Mouse (Mus musculus) urinary bladder, adult 18-20 months (tissue): ENCODE data around the gene She.
"Not testable (repeated sequence)": the region's sequence is repeated elsewhere in the genome, so short reads cannot be mapped to it uniquely, and the experiment has no call there.

Source experiments
- DNase-seq, 2 experiments: peaks; one replicate each; pipeline ENCODE4 v3.0.0; 2022; ENCODE audit warnings: low spot score in 2 of 2, mixed read lengths in 2 of 2

She gene

DNA sequence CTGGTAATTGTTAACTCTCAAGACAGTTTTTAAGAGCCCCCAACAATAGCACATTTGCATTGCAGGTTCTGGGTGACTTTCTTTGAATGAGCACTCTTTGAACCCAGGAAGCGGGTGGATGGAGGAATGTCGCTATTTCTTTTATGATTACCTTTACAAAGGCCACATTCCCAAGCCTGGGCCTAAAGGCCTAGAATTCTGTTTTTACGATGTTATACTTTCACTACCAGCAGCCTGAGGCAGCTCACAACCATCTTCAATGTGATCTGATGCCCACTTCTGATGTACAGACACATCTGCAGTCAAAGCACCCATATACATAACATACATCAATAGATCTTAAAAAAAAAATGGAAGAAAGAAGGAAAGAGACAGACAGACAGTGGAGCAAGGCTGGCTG is 32.1 kb downstream of the She start:
- DNase-seq = not testable (repeated sequence)

DNA sequence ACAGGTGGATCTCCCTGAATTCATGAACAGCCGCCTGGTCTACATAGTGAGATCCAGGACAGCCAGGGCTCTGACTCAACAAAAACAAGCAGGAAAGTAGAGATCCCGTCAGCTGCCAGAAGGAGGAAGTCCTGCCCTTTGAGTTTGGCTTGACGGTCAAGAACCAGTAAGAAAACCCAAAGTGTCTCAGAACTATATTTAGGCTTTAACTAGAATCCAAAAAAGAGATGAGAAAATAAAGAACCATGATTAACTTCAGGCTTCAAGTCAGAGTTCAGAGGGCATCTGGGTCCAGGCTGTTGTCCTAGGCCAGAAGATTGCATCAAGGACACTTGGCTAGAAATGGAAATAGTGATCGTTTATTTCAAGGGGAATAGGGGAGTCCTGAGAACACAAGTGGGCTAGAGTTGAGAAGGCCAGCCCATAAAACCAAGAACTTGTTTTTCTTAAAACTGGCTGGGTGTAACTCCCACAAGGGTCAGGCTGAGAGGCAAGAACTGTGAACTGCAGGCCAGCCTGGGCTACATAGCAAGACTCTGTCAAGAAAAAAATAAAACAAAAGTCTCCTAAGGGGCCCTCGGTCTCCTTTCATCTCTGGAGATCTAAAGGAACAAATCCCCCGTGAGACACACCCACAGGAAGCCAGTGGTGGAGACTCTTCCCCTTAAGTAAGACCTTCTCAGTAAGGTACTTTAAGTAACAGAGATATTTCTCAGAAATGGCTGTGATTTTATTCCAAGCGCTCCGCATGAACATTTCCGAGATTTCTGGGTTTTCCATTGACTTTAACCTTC is 32.7 kb downstream of the She start:
- no peak for DNase-seq

DNA sequence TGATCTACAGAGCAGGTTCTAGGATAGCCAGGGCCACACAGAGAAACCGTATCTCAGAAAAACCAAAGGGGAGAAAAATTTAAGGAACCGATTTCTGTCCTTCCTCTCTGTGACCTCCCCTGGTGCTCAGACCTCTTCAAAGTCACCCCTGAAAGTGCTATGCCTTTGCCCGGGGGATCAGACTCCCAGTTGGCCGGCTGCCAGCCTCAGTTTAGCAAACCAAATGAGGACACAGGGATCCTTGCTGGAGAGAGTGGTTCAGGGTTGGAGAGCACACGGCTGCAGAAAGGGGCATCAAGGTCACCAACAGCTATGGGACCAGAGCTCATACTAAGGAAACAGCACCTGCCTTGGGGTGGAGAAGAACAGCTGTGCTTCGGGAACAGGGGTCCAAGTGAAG is 33.9 kb downstream of the She start:
- DNase-seq = no peak

DNA sequence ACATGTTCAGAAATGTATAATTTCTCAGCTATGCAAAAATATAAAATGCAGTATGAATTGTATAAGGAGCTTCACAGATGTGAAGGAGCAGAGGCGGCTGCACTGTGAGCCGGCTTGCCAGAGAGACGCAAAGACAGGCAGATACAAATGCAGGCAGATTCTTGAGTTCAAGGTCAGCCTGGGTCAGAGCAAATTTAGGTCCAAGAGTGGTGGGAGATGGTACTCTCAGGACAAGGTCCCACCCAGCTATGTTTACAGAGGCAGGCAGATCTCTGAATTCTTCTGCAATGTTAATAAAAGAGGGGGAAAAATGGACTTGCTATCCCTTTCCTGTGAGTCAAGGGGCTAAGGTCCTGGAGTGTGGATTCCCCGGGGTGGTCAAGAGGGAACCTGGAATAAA is 34.6 kb downstream of the She start:
- no peak for DNase-seq

DNA sequence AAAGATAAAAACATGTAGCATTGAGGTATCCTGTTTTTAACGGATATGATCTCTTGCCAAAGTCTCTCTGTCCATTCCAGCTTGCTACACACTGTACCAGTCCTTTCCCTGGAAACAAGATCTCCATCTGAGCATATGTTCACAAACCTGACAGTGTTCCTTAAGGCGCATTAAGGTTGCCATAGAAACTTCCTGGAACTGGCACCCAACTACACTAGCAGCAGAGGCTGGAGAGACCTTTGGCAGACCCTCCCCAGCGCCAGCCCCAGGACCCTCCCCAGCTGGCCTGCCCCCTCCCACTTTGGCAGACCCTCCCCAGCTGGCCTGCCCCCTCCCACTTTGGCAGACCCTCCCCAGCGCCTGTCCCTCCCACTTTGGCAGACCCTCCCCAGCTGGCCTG is 36.5 kb downstream of the She start:
- no peak for DNase-seq

DNA sequence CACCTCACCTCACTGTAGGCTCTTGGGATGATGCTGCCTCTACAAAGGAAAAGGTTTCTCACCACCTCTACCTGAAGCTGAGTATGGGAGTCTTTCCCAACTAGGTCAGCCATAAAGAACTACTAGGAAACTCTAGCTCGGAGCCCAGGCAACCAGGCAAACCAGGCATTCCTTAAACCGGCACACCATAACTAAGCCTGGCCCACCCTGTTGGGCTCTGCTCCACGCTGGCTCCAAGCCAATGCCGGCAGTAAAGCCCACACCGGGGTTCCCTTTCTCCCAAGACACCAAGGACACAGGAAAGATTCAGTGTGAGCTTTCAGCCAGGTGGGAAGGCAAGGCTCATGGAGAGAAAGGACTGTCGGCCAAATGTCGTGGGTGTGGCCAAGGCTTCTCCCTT is 37.2 kb downstream of the She start:
- DNase-seq = no peak

DNA sequence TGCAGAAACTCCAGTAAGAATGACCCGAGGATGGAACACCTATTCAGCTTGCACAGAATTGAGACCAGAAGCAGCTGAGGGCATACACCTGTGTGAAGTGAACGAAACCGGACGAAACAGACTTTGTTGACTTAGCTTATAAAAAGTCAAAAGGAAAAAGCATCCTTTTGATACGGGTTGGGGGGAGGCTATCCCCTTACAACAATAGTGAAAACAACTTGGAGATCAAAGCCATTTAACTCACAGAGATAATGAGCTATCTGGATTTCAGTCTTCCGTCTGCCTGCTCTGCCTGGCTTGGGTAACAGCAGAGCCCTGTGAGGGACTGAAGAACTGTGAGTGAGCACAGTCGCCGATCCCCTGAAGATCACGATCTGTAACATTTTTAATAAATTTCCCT is 37.8 kb downstream of the She start:
- DNase-seq = no peak

DNA sequence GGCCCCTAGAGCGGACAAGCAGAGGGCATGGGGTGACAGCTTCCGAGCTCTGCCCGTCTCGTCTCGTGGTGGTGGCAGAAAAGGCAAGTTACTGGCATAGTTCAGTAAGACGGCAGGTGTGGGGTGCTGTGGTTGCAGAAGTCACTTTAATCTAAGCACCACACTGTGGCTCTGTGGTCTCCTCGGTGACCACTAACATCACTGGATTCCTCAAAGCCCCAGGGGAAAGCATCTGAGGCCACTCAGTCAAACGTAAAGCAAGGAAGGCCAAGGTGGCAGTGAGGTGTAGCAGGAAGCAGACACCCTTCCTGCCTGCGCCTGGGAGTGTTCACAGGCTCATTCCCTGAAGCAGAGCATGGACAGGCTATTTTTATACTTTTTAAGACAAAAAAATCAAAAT is 38.4 kb downstream of the She start:
- no peak for DNase-seq

DNA sequence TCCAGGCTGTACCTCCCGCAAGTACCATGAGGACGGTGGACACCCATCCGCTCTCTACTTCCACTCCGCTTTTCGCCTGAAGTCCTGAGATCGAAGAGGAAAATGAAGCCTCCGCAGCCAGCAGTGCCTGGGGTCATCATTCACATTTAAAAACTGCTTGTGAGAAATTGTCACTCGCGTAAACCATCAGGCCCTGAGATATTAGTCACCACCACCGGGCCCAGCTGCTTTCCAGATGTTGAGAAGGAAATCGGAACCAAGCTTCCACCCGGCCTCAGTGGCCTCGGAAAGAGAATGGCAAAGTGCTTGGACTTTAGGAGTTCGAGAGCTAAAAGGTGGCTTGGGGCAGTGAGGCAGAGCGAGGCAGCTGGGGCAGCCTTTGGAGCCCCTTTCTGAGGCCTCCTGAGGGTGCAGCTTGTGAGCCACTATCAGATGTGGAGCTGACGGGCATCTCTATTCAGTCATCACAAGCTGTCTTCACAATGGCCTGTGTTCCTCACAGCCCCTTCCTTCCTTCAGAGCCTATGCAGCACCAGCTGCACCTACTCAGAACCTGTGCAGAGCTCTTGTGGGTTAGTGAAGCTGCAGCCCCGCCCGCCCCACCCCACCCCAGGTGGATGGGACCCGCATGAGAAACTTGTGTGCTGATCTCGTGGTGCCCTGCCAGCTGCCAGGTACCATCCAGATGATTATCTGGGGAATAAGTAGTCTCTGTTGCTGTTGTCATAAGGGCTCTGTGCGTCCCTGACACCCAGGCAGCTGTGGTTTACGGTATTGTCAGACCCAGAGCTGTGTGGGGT is 39.5 kb downstream of the She start:
- DNase-seq = no peak

DNA sequence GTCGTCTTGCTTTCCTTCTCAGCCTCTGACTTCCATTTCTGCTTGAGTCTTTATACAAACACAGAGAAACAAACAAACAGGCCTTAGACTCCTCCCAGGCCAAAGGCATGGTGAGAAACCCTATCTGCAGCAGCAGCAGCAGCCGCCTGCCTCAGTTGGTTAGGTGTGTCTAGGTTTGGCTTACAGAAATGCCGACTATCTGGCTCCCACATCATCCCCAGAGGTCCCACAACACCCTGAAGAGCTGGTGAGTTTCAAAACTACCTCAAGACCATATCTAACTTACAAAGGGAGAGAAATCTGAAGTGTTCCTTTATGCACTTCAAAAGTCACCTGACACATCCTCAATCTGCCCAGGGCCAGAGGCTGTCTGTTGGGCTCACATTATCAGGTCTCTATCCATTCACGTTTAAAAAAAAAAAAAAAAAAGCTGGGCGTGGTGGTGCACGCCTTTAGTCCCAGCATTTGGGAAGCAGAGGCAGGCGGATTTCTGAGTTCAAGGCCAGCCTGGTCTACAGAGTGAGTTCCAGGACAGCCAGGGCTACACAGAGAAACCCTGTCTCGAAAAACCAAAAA is 40.3 kb downstream of the She start:
- DNase-seq = no peak

DNA sequence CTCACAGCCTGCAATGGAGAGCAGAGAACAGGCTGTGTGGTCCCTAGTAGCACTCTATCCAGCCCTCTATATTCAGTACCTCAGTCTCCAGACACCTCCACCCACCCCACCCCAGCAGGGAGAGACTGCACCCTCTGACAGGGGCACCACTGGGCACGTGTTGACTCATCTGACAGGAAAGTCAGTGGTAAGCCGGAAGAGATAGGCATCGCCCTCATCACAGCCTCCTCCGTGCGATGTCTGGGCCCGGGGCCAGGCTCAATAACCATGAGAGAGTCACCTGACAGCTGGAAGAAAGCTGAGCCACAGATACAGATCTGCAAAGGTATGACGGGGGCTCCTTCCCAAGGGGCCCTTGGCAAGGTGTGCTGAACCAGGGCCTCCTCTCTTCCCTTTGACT is 41.0 kb downstream of the She start:
- DNase-seq = peak in 1 of 2 experiments; percentile 50

DNA sequence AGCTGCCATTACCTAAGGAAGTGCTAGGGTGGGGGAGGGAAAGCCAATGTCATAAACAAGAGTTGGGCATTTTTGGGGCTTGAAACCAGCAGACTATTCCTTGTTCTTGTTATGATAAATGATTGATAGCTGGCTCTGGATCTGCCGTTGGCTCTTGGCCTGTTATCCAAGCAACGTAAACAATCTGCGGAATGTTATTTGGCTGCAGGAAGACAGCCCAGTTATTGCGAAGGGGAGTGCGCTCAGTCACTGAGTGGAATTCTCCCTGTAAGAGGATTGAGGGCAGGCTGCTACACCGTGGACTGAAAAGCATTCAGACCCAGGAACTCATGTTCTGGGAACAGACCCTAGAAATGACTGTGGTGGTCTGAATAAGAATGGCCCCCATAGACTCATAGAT is 41.5 kb downstream of the She start:
- no peak for DNase-seq

DNA sequence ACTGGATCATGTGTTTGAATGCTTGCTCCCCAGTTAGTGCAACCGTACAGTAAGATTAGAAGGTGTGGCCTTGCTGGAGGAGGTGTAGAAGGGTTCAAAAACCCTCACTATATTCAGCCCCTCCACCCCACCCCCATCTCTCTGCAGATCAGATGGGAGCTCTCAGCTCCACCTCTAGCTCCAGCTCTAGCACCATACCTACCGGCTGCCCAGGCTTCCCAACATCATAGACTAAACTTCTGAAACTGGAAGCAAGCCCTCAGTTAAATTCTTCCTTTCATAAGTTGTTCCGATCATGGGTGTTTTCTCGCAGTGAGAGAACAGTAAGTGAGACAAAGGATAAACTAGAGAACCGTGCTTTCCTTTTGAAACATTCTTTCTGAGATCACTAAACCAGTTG is 42.9 kb downstream of the She start:
- no peak for DNase-seq

DNA sequence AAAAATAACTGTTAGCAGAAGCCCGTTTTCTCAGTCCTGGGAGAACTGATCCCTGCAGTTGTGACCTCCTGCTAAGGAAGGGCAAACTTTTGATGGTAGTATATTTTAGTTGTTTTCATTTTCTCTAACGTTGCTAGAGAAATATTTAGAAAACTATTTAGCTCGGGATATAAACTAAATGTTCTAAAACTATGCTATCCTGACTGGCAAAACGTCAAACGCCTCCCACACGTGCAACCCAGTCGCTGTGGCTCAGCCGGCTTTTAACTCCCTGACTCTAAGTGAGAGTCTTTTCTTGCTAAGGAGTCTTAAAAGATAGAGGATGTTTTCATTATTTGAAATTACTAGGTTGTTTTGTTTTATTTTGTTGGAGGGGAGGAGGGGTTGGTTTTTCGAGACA is 43.9 kb downstream of the She start:
- DNase-seq = no peak

DNA sequence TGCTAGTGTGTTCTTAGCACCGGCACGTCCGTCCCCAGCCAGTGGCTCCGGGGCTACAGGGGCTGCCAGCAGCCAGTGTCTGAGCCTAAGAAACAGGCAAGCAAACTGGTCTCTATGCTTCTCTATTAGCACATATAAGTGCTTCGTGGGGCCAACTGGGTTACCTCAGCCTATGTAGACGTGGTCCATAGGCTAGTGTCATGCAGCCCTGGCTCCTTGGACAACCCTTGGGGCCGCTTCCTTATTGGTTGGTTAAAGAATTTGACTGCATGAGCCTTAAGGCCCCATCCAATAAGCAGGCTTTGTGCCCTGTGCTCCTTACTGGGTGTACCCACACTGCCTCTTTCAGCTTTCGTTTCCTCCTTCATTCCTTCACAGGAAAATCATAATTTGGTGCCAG is 44.6 kb downstream of the She start:
- no peak for DNase-seq

DNA sequence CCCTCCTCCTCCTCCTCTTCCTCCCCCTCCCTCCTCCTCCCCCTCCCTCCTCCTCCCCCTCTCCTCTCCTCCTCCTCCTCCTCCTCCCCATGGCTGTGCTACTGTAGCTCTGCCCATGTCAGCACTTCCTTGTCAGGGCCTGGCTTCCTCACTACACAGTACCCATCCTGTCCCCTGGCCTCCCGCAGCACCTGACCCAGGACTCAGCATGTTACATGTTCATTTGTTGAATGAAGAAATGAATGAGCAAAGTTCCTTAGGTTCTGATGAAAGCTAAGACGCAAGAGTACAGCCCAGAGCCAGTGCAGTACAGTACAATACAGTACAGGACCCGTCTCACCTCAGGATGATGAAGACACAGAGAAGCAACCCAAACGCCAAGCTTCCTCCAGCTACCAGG is 45.3 kb downstream of the She start:
- DNase-seq = no peak

DNA sequence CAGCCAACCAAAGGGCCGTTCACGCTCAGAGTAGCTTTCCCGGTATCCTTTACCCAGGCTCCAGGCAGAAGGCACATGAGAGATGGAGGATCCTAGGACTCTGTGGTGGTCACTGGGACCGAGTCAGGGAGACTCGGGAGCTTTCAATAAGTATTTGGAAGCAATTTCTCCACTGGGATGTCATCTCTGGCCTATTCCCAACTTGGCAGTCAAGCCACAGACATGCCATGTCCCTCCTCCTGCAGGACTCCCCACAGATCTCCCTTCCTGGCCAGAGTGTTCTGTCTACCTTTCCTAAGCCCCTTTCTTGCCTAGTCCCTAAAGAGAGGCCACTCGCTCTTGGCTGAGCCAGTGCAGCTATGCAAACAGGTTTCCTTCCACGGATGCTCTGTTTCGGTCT is 46.0 kb downstream of the She start:
- DNase-seq = no peak

DNA sequence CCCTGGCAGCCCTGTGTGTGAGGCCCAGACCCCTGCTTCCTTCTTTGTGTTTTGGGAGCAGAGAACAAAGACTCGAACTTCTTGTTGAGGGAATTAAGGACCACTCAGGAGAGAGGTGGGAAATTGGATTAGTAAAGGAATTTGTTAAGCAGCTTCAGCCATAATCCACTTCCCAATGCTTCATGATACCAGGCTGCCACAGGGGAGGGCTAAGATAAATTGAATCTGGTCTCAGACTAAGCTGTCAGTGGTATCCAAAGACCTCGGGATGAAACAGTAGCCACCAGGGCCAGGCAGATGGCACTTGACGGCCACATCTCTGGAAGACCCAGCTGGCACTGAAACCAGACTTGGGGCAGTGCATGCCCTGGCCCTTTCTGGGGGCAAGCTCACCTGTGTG is 47.3 kb downstream of the She start:
- DNase-seq = no peak

DNA sequence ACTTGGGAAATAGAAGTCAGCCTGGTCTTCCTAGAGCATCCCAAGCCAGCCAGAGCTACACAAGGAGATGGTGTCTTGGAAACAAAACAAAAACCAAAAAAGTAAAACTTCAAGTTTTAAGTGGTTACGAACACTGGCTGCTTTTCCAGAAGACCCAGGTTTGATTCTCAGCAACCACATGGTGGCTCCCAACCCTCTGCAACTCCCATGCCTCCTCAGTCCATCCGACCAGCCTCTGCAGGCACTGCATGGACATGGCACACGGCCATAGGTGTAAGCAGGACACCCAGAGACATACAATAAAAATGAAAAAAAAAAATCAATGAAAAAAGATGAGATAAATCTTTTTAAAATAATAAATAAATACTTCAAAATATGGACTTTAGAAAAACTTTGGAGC is 48.2 kb downstream of the She start:
- DNase-seq = no peak

DNA sequence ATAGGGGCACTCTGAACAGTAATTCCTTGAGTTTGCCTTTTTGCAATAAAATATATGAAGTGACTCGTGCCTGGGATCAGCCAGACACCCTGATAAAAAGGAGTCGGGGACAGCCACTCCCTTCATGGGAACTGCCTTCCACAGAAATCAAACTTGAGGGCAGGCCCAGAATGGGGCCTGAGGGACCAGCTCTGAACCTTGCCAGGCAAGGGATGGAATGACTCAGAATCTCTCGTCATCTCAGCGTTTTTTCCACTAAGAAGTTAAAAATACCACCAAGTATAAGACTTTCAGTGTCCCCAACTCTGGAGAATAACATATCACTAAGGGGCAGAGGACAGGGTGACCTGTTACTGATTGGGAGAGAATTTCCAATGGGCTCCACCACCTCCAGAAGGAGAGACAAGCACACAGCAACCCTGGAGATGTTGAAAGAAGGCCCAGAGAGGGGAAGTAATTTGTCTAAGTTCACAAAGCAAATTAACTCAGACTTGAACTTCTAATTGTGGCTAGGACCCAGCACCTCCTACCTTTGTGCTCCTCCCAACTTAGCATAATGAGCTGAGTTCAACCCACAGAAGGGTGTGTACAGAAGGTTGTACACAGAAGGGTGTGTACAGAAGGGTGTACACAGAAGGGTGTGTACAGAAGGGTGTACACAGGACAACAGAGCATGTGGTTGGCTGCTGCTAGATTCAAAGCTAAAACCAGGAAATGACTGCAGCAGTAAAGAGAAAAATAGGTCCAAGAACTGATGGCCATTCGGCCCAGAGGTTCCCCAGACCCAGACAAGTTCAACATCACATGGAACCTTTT is 49.1 kb downstream of the She start:
- no peak for DNase-seq

DNA sequence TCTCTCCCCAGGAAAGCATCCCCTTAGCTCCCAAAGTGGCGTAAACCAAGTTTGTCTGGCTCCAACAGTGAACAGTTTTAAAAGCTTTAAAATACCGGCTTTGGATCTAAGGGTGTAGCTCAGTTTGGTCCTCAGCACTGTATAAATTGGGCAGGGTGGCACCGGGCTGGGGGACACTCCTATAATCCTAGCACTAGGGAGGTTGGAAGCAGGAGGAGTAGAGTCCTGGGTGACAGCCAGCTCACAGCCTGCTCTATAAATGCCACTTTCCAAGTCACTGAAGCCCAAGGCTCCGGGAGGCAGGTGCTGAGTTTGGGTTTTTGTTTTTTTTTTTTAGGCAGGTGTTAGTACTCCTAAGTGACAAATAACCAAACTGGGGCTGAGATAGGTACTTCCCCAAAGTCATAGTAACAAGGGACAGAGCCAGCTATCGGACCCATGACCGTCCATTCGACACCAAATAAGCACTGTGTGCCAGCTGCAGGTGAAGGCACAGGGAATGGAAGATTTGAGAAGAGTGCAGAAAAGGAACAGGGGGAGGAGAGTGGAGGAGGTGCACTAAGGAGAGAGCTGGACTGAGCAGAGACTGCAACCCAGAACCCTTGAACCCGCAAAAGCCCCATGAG is 51.5 kb downstream of the She start:
- DNase-seq = no peak

DNA sequence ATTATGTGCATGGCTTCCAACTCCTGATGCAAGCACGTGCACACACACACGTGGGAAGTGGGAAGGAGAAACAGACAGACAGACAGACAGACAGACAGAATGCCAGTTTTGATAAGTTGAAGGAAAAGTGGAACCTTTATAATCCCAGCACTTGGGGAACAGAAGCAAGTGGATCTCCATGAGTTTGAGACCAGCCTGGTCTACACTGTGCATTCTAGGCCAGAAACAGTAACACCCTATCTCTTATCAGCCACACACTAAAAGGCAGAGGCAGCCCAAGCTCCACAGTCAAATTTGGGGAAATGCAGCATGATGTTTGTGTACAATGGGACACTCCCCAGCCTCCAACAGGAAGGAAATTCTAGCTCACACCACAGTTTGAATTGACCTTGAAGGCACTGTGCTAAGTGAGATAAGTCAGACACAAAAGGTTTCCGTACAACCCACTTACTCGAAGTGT is 52.4 kb downstream of the She start:
- no peak for DNase-seq
